Mouse (Mus musculus) retina, adult 2 months (tissue): ENCODE data around the gene Atrip.

ENCODE experiments used
- DNase-seq: peaks from one replicate; pipeline ENCODE4 v3.0.0-alpha.2; 2012; ENCODE audit warnings: low read depth, low spot score

Atrip gene

DNA sequence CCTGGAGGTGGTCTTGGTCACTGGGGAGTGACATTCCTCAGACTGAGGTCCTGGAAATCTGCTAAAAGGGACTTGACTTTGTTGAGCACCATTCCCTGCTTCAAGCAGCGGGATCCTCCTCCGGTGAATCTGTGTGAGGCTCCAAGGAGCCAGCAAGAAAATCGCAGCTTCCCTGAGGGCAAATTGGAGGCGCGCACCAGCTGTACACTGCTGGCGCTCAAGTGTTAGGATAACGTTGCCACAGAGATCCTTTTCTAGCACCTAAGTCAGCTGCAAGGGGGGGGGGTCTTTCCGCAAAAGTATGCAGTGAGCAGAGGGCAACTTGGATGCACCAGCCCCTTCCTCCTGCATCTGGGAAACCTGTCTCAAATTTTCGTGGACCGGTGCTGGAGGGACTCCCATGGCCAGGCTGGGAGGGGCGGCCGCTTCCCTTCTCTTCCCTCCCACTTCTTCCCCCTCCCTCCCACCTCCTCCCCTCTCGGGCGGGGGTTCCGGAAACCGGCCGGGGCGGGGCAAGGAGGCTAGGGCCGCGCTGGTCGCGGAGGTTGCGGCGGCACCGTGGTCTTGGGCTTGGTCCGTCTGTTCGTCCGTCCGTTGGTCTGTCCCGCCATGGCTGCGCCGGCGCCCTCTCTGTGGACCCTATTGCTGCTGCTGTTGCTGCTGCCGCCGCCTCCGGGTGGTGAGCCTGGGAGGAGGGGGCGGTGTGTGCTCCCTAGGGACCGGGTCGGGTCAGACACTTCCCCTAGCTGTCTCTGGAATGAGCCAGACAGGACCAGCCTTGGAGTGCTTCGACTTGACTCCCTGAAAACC is 35.6 kb downstream of the Atrip start, which contains the start of gene Shisa5:
Shisa5 (plus strand) TSS at position 480 of the 810 bp plus-strand sequence.
- no peak for DNase-seq

DNA sequence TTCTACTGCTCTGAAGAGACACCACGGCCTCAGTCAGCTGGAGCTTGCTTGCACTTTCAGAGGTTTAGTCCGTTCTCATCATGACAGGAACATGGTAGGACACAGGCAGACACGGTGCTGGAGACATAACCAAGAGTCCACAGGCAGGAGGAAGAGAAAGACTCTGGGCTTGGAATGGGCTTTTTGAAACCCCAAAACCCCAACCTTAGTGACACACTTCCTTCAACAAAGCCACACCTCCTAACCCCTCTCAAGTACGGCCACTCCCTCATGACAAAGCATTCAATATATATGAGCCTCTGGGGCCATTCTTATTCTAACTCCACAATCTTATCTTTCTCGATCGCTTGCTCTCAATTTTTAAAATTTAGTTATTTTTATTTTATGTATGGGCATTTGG is 41.5 kb downstream of the Atrip start:
- DNase-seq, result no peak

DNA sequence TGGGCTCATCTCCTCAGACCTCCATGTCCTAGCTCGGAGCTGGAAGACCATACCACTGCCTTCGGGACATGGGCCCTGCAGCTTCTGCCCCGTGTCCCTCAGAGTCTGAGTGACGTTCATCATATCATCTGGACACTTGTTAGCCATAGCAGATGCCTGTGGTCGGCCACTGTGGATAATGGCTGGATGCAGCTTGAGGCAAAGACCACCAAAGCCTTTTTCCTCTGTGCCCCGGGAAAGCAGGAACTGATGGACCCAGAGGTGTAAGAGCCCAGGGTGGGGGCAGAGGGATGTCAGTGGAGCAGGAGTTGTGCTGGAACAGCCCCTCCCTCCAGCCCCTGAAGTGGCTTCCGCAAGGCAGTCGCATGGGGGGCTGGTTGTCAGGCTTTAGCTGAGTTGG is 42.2 kb downstream of the Atrip start:
- no peak for DNase-seq

DNA sequence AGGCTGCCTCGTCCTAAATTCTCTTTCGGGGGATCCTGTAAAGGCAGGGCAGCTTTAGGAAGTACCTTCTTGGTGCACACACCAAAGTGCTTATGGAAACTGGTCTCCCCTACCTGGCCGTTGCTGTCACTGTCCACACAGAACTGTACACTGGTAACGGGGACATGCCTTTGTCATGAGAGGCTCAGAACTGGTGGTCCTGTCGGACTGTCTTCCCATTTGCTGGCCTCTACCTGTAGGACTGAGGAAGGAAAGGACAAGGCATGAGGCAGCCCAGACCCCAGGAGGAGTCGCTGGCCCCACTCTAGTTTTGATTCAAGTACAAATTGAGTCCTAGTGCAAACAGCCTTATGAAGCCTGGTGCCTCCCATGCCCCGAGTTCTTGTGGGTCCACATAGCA is 42.9 kb downstream of the Atrip start:
- no peak for DNase-seq

DNA sequence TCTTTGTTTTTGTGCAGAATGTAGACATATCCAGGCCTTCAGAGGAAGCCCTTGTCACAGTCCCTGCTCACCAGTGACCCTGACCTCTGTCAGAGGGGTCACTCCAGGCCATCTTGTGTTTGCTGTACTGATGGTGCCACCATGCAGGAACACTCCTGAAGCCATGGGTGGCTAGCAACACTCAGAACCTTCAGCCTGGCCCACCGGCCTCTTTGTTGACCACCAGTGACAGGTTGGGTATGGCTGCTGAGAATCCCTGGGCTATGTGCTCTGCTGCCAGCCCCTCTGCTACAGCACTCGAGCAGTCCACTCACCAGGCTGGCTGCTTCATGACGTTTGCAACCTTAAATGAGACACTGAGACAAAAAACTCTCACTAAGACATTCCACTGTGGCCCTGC is 43.6 kb downstream of the Atrip start:
- DNase-seq, result no peak

DNA sequence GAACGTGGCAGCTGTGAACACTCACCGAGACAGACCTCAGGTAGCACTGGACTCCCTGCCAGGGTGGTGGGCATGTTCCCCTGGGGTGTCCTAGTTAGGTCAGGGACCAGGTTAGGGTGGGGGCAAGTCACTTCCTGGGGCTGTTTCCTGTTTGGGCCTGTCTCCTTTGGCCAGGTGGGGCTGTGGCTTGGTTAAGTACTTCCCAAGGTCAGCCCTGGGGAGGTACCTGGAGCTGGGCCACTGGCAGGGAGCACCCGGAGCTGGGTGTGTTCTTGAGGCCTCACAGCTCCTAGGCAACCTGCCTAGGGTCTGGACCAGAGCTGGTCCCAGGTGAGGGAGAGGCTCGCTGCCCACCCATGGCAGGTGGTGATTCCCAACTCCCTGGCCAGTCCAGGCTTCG is 45.0 kb downstream of the Atrip start:
- DNase-seq, result no peak

DNA sequence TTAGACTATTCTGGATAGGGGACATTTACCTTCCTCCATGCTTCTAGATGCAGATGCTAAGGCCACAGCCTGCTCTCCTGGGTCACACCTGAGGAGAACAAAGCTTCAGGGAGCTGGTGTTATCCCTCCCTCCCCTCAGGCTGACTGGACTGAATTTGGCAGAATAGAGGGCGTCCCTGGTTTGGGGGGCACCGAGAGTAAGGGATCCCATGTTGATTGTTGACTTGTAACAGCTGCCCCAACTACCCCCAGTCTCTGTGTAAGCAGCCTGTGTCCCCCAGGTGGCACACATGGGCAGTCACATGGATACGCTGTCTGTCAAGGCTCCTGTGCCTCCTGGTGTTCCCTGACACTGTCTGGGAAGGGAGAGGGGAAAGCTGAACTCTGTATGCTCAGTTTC is 45.5 kb downstream of the Atrip start:
- DNase-seq, result no peak

DNA sequence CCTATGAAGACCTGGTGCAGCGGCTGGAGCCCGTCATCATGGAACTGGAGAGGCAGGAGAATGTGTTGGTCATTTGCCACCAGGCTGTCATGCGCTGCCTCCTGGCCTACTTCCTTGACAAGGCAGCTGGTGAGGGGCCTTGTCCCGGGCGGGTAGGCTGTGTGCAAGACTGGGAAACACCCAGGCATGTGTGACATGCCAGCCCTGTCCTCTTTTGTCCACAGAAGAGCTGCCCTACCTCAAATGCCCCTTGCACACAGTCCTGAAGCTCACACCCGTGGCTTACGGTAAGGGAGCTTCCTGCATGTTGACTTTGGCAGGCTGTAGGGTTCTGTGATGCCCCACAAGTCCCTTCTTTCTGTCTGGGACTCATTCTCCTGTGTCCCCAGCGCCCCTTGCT is 46.4 kb downstream of the Atrip start:
- no peak for DNase-seq

DNA sequence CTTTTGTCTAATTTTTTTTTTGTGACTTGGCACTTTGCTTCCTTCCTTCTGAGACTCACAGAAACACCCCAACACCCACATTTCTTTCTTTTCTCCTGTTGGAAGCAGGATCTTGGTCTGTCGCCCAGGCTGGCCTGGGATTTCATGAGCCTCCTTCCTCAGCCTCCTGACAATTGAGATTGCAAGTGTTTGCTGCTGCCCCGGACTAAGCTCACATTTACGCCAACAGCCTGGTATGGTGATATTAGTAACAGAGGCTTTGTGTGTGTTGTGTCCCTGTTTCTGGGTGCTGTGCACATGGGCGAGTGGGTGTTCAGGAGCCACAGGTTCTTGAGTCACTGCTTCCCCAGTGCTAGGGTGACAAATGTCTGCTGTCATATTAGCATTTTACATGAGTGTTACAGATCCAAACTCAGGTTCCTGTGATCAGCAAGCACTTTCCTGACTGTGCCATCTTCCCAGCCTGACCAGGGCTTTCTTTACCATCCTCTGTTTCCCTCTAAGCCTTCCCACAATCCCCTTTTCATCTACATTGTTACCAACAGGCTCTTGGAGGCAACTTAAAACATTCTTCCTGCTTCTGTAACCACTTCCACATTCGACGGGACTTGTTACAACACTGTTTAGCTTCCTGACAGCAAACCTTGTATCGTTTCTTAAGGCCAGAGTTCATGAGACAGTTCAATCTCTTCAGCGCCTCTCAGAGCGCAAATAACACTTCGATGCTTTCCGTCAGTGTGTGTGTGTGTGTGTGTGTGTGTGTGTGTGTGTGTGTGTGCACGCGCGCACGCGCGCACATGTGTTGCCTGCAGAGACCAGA is 50.8 kb downstream of the Atrip start:
- DNase-seq, result no peak

DNA sequence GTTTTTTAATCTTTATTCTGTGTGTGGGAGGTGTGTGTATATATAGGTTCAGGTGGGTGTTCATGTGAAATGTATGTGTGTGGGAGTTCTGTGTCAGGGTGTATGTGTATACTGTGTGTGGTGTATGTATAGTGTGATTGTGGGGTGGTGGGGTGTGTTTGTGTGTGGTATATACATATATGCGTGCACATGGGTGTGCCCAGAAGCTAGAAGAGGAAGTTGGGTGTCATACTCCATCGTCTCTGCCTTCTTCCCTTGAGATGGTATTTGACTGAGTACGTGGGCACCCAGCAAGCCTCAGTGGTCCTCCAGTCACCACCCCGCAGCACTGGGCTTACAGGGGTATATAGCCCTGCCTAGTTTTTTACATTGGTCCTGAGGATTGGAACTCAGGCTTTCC is 52.5 kb downstream of the Atrip start:
- no peak for DNase-seq

DNA sequence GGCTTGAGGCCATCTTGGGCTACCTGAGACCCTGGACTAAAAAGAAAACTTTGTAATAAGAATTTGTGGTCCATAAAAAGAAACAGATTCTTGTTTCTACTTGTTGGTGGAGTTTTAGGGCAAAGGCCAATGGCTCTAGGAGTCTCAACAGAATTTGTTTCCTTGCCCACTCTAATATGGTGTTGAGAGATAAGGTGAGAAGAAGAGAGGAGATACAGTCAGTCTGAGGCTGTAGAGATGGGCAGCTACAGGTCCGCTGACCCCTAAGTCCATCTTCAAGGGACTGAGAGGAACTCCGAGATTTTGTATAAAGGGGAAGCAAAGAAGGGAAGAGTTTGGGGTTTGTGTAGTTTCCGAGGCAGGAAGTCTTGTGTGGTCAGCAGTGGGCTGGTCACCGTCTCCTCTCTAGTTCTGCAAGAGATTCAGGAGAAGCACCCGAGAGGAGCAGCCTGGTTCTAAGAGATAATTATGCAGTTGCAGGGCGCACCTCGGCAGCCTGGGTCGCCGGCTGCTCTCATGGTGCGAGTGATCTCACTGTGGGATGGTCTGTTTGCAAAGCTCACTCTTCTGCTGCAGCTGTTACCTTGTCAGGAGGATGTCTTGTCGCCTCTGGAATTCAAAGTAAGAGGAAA is 56.8 kb downstream of the Atrip start:
- DNase-seq, result no peak

DNA sequence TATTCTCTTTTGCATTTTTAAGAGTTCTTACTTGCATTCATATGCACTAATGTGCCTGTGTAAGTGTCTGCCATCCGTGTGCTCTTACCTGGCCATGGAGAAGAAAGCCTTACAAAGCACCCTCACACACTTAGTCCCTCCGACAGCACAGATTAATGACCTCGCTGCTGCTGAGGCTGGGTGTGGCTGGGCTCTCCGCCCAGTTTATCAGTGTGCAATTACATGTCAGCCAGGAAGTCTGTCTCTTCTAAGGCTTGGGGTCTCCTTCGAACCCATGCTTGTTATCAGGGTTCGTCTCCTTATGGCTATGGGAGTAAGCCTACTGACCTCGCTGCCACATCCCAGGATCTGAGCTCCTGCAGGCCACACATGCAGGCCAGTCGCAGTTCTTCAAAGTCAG is 58.5 kb downstream of the Atrip start:
- no peak for DNase-seq

DNA sequence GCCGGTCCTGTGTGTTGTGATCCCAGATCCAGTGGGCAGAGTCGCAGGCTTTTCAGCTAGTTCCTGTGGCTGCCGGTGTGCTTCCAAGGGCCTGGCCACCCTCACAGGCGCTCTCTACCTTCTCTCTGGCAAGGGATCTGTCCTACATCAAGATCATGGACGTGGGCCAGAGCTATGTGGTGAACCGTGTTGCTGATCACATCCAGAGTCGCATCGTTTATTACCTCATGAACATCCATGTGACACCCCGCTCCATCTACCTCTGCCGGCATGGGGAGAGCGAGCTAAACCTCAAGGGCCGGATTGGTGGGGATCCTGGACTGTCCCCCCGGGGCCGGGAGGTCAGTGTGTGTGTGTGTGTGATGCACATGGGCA is 63.6 kb downstream of the Atrip start:
- no peak for DNase-seq

DNA sequence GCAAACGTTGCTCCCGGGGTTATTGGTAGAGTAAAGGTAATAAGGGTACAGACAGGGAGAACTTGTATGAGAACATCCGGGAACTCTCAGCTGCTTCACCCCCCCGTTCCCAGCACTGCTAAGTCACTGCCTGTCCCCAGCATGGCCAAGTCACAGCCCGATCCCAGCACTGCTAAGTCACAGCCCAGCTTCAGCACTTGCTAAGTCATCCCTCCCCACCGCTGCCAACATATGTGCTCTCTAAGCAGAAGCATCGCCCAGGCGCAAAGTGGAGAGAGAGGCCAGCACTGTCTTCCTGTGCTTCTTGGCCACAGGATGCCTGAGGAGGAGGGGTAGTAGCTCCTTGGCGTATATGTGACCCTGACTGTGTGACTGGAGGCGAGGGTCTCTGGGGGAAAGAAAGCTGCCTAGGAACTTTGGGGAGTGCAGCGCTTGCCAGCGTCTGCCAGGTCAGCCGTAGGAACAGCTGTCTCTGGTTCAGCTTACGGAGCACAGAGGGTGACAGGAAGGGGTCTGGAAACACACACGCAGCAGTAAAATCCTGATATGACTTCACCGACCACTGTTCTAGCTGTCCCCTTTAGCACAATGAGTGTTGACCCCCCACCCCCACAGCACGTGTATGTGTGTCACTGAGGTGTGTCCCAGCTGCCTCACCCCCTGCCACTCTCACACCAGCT is 64.1 kb downstream of the Atrip start:
- DNase-seq, result no peak

DNA sequence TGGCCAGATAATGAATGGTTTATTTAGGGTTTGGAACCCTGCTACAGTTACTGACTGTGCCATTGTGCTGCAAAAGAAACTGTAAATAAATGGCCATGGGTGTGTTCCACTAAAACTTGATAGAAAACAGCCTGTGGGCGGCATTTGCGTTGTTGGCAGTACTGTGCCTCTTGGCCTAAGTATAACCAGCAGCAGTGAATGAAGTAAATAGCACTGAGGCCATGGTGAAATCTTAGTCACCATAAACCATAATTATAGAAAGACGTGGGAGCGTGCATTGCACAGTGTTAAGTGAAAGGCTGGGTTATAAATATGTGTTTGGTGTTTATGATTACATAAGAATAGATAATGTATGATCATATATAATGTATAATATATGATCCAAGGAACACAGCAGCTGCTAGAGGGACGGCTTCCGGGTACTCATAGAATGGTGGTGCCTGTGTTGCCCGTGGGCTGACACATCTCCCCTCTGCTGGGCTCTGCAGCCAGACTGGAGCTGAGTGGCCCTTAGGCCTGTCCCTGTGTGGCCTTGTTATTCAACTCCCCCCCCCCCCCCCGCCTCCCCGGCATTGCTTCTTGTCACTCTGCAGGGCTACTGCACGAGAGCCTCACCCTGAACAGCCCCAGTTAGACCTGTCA is 64.8 kb downstream of the Atrip start:
- DNase-seq, result no peak

DNA sequence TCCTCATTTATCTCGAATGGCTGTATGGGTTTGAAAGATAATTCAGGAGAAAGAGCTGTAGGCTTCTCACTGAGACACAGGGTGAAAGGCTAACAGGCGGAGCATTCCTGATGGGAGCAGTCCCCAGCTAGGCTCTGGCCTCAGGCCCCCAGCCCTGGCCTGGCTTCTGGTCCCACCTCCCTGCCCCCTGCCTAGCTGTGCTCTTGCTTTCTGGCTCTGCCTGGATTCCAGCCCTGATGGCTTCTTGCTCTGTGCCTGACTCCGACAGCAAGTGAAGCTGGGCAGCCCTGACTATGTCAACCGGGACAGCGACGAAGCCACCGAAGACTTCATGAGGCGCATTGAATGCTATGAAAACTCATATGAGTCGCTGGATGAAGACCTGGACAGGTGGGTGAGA is 65.8 kb downstream of the Atrip start:
- no peak for DNase-seq
